Mouse (Mus musculus) v-Abl transformed pro-B cells (cell line): ENCODE data around the gene Gm9945.

Experiments
- in situ Hi-C, 2 experiments: fragments of 400-800 bp; cut with MboI; formaldehyde crosslinking; loops; one replicate each; pipeline ENCODE4 v1.15.1; 2025; ENCODE audit not compliant: unreplicated experiment in 2 of 2

The Gm9945 gene

GRCm38 (mm10) chr11:53520122-53520978, 40.4 kb downstream of the Gm9945 start:
- in situ Hi-C loops = no loop called here

- in situ Hi-C loops = no loop called here
Measured at GRCm38 (mm10) chr11:53521120-53521820, 41.3 kb downstream of the Gm9945 start.

- in situ Hi-C loops = no loop called here
Measured at GRCm38 (mm10) chr11:53521821-53522131, 41.8 kb downstream of the Gm9945 start.

- in situ Hi-C loops = no loop called here
Measured at GRCm38 (mm10) chr11:53522362-53522761, 42.4 kb downstream of the Gm9945 start.

DNA sequence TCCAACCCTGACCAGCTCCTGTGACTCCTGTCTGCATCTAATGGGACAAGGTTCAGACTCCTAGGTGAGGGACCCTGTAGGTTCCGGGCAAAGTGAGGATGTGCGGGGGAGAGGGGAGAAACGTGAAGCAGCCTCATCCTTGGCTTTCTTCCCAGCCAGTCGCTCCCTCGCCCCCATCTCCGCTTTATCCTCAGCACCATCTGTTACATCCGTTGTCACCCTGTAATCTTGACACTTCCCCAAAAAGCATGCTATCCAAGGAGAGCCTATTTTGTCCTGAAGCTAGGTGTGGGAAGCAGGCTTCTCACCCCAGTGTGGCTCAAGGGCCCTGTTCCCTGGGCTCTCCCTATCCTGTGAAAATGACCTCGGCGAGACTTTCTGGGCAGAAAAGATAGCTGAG, 43.0 kb downstream of the Gm9945 start:
- in situ Hi-C loops = no loop called here

DNA sequence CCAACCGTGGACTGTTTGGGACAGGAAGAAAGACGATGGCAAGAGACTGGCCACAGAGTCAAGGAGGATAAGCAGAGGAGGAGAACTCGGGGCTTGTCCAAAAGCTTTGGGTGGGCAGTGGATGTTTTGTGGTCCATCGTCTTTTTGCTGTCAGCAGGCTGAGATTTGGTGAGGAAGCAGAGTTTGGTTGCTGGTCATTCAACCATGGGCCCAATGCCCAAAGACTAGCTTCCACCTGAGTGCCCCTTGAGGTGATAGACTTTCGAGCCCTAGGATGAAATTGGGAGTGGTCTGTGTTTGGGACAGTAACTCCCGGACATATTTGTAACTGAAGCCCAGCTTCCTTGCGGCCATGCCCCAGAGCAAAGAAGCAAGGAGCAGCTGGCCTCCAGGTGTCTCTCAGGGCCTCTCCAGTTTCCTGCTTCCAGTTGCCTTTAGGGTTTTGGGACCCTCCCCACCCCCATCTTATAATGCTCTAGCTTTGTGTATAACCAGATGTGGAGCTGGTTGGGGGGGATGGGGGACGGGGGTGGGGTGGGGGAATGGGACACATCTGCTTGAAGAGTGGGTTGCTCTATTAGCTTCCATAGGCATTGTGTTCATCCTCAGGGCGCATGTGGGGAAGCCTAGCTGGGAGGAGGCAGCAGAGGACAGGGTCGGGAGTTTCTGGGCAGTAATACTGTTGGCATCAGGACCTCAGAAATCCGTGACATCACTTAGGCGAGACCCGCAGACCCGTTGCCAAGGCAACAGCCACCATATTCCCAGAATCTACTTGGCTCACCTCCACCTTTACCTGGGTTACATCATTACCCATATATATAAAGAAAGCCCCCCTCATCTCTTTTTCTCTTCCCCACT, 43.8 kb downstream of the Gm9945 start:
- in situ Hi-C loops = no loop called here

- in situ Hi-C loops = no loop called here
Measured at GRCm38 (mm10) chr11:53524905-53525304, 44.9 kb downstream of the Gm9945 start.

- in situ Hi-C loops = no loop called here
Measured at GRCm38 (mm10) chr11:53525461-53525860, 45.5 kb downstream of the Gm9945 start.

DNA sequence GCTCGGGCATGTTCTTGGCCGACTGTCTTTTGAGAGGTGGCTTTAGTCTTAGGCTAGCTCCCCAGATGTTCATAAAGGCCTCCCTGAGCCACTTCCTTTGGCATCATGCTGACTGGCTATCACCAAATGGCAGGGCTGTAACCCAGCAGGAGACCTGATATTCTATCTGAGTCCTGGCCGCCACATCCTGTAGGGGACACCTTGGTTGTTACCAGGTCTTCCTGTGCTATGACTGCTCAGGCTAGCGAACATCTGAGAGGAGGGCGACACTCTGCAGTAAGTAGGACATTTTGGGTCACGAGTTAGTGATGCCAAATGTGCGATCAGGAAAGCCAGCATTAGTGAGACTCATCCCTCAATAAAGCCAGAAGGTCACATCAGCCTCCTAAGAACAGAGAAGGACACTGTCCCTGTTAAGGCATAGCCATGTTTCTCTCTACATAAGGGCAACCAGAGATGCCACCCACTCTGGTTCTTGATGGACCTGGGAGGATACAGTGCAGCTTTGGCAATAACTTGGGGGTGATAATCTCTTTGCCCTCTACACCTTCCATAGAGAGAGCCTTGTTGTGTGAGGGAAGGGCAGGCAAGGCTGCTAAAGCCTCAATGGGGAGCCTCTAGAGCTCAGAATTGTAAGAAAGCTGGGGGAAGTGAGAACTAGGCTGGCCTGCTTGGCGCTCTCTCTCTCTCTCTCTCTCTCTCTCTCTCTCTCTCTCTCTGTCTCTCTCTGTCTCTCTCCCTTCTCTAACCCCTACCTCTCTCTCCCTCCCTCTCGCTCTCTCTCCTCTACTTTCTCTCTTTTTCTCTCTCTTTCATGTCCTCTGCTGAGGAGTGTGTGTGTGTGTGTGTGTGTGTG, 48.7 kb downstream of the Gm9945 start:
- in situ Hi-C loops = no loop called here

- in situ Hi-C loops = no loop called here
Measured at GRCm38 (mm10) chr11:53529253-53529557, 49.2 kb downstream of the Gm9945 start.

DNA sequence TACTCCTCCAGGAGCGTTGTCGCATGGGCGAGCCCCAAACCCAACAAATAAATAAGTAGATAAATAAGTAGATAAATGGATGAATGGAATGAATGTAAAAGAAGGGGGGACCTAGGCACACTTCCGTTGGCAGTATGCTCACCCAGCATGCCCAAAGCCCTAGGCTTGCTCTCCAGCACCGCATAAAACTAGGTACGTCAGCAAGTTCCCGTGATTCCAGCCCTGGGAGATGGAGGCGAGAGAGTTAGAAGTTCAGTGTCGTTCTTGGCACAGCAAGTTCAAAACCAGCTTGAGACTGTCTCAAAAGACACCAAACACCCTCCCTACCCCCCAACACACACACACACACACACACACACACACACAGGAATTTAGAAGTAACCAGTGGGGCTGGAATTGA, 50.0 kb downstream of the Gm9945 start:
- in situ Hi-C loops = no loop called here
